Mouse (Mus musculus): Measurements from ENCODE around the gene Camk2n2.
A peak's percentile ranks its signal among the peaks of the same experiment; 100 is the strongest.
"Not testable (repeated sequence)": the region's sequence is repeated elsewhere in the genome, so short reads cannot be mapped to it uniquely, and the experiment has no call there.

The Camk2n2 gene

GRCm38 (mm10) chr16:20621191-20621990 lies at the start of gene Camk2n2:
Camk2n2 (minus strand) TSS chr16:20621287.
- peak; percentile 83 for DNase-seq (ENCODE audit: extremely low read depth, insufficient read length, low spot score)

- DNase-seq (ENCODE audit: extremely low read depth, insufficient read length, low spot score), result no peak
Observed at GRCm38 (mm10) chr16:20670291-20670690, 49.2 kb upstream of the Camk2n2 start.

DNA sequence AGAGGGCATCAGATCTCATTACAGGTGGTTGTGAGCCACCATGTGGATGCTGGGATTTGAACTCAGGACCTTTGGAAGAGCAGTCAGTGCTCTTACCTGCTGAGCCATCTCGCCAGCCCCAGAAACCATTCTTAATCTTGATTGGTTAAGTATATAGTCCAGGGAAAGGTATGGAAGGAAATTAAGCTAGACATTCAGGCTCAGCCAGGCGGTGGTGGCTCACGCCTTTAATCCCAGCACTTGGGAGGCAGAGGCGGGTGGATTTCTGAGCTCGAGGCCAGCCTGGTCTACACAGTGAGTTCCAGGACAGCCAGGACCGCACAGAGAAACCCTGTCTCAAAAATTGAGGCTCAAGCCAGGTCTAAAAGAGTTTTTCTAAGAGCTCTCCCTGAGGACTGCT lies 46.9 kb upstream of the Camk2n2 start, which contains the start of gene Eif4g1:
Gene Eif4g1 (plus strand): TSS at position 301 of the 400 bp plus-strand sequence.
- not testable (repeated sequence) for DNase-seq (ENCODE audit: extremely low read depth, insufficient read length, low spot score)

DNA sequence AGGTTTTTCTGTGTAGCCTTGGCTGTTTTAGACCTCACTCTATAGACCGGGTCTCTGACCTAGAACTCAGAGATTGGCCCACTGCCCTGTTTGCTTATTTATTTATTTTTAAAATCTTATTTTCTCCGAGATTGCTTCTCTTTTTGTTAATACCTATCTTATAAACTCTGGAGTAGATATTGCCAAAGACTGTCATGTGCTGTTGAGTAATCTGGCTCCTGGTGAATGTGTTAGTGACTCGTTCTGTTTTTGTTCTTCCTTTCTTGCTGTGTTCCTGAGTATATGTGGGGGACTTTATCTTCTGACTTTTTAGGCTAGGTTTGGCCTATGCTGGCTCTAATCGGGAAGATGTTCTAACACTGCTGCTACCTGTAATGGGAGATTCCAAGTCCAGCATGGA lies 36.6 kb upstream of the Camk2n2 start:
- DNase-seq (ENCODE audit: extremely low read depth, insufficient read length, low spot score), result no peak

DNA sequence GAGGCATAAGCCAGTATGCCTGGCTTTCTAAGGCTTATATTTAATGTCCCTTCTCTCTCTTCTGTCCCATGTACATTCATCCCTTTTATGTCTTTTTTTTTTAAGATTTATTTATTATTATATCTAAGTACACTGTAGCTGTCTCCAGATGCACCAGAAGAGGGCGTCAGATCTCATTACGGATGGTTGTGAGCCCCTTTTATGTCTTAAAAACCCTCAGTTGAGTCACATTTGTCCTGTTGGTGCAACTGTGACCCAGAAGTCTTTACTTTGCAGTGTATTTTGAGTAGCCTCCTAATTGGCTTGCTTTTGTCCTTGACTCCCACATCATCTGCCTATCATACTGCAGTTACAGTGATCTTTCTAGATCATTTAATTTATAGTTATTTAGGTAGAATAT lies 32.2 kb upstream of the Camk2n2 start:
- no peak for DNase-seq (ENCODE audit: extremely low read depth, insufficient read length, low spot score)

- no peak for DNase-seq (ENCODE audit: extremely low read depth, insufficient read length, low spot score)
Observed at GRCm38 (mm10) chr16:20651947-20652310, 30.8 kb upstream of the Camk2n2 start.

DNA sequence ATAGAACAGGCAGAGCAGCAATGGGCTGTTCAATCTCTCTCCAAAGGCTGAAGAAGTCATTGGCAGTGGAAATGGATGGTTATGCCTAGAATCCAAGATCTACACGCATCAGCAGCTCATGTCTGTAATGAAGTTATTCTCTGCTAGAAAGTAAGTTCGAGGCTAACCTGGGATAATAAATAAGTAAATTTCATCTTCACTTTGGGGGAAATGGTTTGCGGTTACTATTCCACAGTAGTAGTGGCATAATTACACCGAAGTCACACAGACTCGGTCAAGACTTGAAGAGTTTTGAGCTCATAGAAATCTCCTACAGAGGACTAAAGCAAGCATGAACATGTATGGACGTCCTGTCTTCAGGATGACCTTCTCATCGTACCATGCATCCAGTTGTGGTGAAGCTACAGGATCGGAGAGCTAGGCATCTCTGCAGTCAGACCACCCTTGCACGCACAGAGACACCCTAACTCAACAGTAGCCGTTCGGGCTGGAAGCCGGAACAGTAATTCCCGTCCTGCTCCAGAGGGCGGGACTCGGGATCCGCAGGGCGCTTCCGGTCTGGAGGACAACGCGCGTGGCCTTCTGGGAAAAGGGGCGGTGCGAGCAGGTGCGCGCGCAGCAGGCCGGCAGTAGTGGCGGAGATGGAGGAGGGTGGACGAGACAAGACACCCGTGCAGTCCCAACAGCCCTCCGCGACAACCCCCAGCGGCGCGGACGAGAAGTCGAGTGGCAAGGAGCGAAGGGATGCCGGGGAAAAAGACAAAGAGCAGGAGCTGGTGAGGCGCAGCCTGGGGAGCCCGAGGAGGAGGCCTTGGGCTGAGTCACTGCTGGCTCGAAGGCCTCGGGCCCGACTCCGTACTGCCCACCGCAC lies 30.2 kb upstream of the Camk2n2 start, which contains the start of gene Psmd2:
Gene Psmd2 (plus strand): TSS at position 577 of the 871 bp plus-strand sequence.
- DNase-seq (ENCODE audit: extremely low read depth, insufficient read length, low spot score), result peak; percentile 95

GRCm38 (mm10) chr16:20643911-20644310 lies 22.8 kb upstream of the Camk2n2 start:
- DNase-seq (ENCODE audit: extremely low read depth, insufficient read length, low spot score), result no peak

DNA sequence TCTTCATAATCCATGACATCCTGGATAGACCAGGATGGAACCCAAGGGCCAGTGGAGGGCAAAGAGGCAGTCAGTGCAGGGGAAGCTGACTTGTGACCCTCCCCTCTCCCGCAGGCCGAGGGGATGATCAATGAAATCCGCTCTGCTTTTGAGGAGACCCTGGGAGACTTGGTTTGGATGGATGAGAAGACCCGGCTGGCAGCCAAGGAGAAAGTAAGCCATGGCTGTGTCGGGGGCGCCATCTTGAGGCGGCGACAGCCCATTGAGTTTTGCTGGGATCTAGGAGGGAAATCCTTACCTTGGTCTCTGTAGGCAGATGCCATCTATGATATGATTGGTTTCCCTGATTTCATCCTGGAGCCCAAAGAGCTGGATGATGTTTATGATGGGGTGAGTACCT lies 21.1 kb upstream of the Camk2n2 start:
- peak; percentile 51 for DNase-seq (ENCODE audit: extremely low read depth, insufficient read length, low spot score)

GRCm38 (mm10) chr16:20638367-20638766 lies 17.3 kb upstream of the Camk2n2 start:
- no peak for DNase-seq (ENCODE audit: extremely low read depth, insufficient read length, low spot score)

DNA sequence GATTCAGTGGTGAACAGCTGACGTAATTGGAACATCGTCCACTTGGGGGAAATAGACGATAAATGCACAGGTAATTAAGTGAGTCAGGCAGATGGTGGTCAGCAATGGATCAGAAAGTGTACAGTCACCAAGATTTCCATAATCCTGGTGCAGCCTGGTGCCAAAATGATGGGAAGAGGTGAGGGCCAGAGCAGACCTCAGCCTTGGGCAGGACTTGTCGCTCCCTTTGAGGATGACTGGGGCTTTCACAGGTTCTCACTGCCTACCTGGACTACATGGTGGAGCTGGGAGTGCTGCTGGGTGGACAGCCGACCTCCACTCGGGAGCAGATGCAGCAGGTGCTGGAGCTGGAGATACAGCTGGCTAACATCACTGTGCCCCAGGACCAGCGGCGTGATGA lies 16.3 kb upstream of the Camk2n2 start:
- no peak for DNase-seq (ENCODE audit: extremely low read depth, insufficient read length, low spot score)

DNA sequence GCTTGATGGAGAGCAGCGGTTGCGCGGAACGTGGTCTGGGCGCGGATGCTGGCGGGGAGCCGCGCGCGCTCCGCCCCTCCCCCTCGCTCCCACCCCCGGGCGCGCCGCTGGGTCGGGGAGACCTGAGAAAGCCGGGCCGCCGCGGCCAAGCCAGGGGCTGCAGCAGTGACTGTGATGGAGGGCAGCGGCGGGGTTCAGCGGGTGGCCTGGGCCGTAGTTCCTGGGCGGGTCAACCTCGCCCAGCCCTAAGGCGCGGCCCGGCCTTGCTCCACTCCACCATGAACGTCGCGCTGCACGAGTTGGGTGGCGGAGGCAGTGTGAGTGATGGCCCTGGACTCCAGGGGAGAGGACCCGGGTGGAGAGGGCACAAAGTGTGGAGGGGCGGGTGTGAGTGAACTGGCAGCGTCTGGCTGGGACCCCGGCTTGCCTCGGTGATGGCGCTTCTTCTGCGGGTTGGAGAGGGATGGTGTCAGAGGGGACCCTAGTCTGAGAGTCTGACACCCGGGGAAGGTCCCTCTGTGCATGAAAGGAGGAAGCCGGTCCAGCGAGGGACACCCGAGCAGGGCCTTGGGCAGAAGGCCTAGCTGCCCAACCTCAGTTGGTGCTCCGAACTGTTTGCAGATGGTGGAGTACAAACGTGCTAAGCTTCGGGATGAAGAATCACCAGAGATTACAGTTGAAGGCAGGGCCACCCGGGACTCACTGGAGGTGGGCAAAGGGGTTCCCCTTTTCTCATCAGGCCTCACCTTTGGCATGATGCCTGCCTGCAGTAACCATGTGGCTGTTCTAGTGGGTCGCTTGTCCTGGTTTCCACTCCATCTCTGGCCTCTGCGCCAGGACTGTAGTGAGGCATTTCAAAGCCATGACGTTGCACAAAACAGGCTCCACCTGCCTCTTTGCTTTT lies 8.9 kb upstream of the Camk2n2 start, which contains the start of gene Ece2:
Gene Ece2 (plus strand): TSS at position 98 of the 904 bp plus-strand sequence.
- DNase-seq (ENCODE audit: extremely low read depth, insufficient read length, low spot score), result no peak

GRCm38 (mm10) chr16:20628871-20629391 lies 7.8 kb upstream of the Camk2n2 start:
- no peak for DNase-seq (ENCODE audit: extremely low read depth, insufficient read length, low spot score)

GRCm38 (mm10) chr16:20623211-20623610 lies 2.1 kb upstream of the Camk2n2 start:
- DNase-seq (ENCODE audit: extremely low read depth, insufficient read length, low spot score), result no peak

- DNase-seq (ENCODE audit: extremely low read depth, insufficient read length, low spot score), result peak; percentile 92
Observed at GRCm38 (mm10) chr16:20621991-20622685, 1.1 kb upstream of the Camk2n2 start.

DNA sequence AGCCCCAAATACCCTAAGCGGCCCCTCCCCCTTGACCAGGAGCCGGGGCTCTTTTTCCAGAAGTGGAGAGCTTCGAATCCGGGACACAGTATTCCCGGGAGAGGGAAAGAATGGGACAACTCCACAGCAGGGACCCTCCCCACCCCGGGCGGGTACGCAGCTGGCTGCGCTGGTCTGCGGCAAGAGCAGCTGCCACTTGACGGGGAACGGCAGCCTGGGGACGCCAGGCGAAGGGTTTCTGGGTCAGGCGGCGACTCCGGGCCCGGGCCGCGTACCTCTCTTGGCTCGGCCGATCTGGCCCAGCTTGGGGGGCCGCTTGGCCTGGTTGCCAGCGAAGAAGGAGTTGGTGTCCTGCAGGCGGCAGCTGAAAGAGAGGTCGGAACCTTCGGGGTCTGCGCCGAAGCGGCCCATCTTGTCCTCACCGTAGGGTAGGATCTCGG lies 316 bp downstream of the Camk2n2 start:
- DNase-seq (ENCODE audit: extremely low read depth, insufficient read length, low spot score), result peak; percentile 68

DNA sequence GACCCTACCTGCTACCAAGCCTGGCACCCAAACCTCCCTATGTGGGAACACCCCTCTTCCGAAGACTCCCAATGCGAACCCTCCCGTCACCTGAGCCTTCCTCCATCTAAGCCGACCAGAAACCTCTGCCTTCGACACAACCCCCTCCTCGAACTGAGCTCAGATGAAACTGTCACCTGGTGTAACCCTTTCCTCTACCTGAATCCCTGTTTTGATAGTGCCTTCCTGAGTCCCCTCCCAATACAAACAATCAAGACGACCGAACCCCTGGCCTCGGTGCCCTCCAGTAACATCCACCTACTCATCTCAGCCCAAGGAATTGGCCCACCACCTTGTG lies 720 bp downstream of the Camk2n2 start:
- no peak for DNase-seq (ENCODE audit: extremely low read depth, insufficient read length, low spot score)

DNA sequence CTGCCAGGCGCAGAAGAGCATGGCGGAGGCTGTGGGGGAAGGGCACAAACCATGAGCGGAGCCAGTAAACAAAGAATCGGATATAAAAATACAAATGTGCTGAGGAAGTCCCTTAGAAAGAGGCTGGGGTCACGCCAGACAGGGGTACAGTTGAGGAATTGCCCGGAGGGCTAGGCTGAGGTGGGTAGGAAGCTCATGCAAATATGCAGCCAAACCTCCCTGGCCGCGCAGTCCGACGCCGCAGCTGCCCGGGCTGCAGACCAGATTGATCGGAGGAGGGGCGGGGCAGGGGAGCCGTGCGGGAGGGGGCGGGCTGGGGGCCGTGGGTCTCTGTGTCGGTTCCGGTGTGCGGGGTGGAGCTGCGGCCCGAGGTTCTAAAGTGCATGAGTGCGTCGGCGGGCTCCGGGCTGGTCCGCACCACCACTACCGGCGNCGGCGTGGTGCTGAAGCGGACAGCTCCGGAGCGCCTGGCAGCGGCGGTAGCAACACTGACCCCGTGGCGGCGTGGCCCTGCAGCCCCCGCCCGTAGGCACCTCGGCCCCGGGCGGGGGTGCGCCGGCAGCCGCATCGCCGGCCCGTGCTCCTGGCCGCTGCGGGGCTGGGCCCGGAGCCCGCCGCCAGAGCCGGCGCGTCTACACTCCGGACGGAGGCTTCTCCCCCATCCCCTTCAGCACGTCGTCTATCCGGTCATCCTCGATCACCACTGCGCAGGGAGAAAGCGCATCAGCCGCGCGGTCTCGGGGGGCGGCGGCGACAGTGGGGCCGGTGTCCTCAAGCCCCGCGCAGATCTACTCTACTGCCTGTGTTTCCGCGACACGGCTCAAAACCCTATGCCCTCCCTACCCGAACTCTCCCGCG lies 1.3 kb downstream of the Camk2n2 start:
- DNase-seq (ENCODE audit: extremely low read depth, insufficient read length, low spot score), result peak; percentile 39
